Mouse (Mus musculus) hindbrain, embryonic 12.5 days (tissue): ENCODE results near the gene Olfr371. TPM values are rescaled to one million over a fixed set of nuclear protein-coding genes. Genes with fewer than 3 reads are reported as not detected.

Source experiments
- ATAC-seq: fragments of 200-750 bp; cut with Nextera tagmentation; 2 replicates; pipeline ENCODE4 v1.8.0; 2017; ENCODE audit warnings: moderate TSS enrichment; ENCODE audit not compliant: low FRiP score
- H3K27ac ChIP-seq: fragments of 300-500 bp; sonication (generic); 2 replicates; pipeline ENCODE4 v1.5.1; 2016; ENCODE audit warnings: mild to moderate bottlenecking
- H3K27me3 ChIP-seq: fragments of 300-500 bp; sonication (generic); 2 replicates; pipeline ENCODE4 v1.6.1; 2016; ENCODE audit warnings: mild to moderate bottlenecking
- H3K36me3 ChIP-seq: fragments of 300-500 bp; sonication (generic); 2 replicates; pipeline ENCODE4 v1.6.1; 2016; ENCODE audit warnings: mild to moderate bottlenecking
- H3K4me1 ChIP-seq: fragments of 300-500 bp; sonication (generic); 2 replicates; pipeline ENCODE4 v1.6.1; 2016
- H3K4me2 ChIP-seq: fragments of 300-500 bp; sonication (generic); replicated peaks from 2 replicates; pipeline ENCODE4 v1.6.1; 2016; ENCODE audit warnings: mild to moderate bottlenecking
- H3K4me3 ChIP-seq: fragments of 300-500 bp; sonication (generic); 2 replicates; pipeline ENCODE4 v1.5.1; 2016; ENCODE audit warnings: mild to moderate bottlenecking
- H3K9ac ChIP-seq: fragments of 300-500 bp; sonication (generic); 2 replicates; pipeline ENCODE4 v1.6.1; 2016; ENCODE audit warnings: mild to moderate bottlenecking, moderate library complexity
- H3K9me3 ChIP-seq: fragments of 300-500 bp; sonication (generic); replicated peaks from 2 replicates; pipeline ENCODE4 v1.6.1; 2016; ENCODE audit warnings: mild to moderate bottlenecking
- WGBS: fragments of 180-500 bp; shearing (Covaris S2); methylation state at CpG from one replicate; pipeline ENCODE4 v1.1.7; 2016; 5-methylcytosine and 5-hydroxymethylcytosine counted together
- polyA plus RNA-seq: library from polyadenylated mRNA; unstranded; fragments of >200 nt; fragmentation: Nextera tagmentation; extraction: Ambion mirVana; gene quantifications from 2 replicates; pipeline ENCODE4 v1.2.1, GENCODE M21; 2016

Olfr371 gene
- polyA plus RNA-seq = not detected in 2 replicates

DNA sequence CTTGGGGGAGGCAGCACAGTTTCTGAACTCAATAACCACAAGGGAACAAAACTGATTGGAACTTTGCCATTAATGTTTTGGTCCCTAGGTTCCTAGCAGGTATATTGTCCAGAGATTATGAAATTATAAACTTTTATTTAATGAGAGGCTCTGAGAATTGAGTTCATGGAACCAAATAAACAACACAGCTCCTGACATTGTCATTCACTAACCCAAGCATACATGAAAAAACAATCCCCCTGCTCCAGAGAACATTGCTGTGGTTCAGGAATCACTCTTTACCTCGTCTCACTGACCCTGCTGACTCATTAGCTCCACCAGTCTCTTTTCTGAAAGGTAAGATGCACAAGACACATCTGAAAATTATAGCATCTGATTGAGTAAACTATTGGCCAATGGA is at the start of gene Olfr371:
Olfr371 (plus strand) TSS at position 301 of the 400 bp plus-strand sequence.
- Histone ChIP-seq H3K27me3 (no peaks in the 10 kb centered on the region), H3K36me3 (no peaks in the 10 kb centered on the region), H3K4me1 (no peaks in the 10 kb centered on the region), H3K9ac (no peak within 1 kb of the TSS), H3K9me3 (no peaks in the 10 kb centered on the region), H3K4me2 (no peak within 1 kb of the TSS), H3K27ac (no peak within 1 kb of the TSS), H3K4me3 (no peak within 1 kb of the TSS)
- WGBS = 35% methylated on average over 1 of the region's 1 CpGs
- no peak for ATAC-seq

DNA sequence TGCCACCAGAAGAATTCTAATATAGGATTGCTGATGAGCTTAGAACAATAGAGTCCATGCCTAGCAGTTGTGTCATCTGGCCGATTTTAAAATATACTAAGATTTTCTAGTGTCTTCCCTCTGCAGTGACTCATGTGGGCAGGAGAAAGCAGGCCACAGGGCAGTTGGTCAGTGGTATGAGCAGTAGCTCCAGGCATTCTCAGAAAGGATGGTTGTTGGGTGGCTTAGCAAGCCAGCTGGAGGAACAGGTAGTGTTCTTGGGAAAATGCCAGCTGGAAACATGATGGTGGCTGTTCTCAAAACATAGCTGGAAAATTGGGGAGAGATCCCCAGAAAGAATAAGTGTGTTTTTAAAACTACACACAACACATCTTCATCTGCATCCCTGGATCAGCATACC is 33.4 kb upstream of the Olfr371 start:
- no peaks in the 10 kb centered on the region for H3K27me3 ChIP-seq
- no peak overlapping the region for H3K4me3 ChIP-seq
- WGBS = 71% methylated on average over 1 of the region's 1 CpGs
- H3K27ac ChIP-seq = no peak overlapping the region
- no peak overlapping the region for H3K4me2 ChIP-seq
- no peak overlapping the region for H3K9ac ChIP-seq
- 0 out of 2 replicates have a peak, but pooled peaks cover 6% of the 10 kb centered on the region for H3K9me3 ChIP-seq
- H3K36me3 ChIP-seq = no peaks in the 10 kb centered on the region
- no peak for ATAC-seq
- H3K4me1 ChIP-seq = no peaks in the 10 kb centered on the region

DNA sequence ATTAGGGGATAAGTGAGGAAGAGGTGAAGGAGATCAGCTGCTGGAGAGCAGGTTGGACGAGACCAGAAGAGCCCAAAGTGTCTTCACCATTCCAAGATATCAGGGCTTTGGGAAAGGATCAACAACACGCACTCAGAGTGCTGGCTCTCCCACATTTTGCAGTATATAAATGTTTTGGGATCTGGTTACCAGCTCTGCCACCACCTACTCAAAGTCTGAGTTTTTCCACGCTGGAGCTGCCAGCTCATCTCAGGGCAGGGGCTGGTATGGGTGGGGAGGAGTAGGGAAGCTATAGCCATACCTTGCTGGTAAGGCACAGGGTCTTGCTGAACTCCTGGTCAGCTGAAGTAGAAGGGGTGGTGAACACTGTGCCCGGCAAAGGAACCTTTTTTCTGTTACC is 5.6 kb upstream of the Olfr371 start:
- Histone ChIP-seq H3K27ac (no peak overlapping the region), H3K9ac (no peak overlapping the region), H3K27me3 (no peaks in the 10 kb centered on the region), H3K4me2 (no peak overlapping the region), H3K4me3 (no peak overlapping the region), H3K9me3 (no peaks in the 10 kb centered on the region), H3K36me3 (no peaks in the 10 kb centered on the region), H3K4me1 (no peaks in the 10 kb centered on the region)
- 79% methylated on average over 4 of the region's 4 CpGs for WGBS
- no peak for ATAC-seq

DNA sequence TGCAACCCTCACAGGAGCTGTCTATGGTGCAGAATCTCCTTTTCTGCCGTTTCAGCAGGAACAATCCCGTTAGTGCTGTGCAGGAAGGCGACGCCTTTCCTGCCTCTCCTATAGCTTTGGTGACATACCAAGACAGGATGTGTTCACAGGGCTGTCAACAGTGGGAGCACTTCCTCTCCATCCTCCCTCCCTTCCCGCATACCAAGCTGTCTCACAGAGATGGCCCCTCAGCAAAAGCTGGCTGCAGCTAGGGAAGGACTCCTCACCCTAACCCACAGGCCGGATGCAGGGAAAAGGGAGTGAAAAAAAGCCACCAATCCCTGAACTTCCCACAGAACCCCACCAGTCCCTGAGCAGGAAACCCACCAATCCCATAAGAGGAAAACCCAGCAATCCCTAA is 4.8 kb upstream of the Olfr371 start:
- Histone ChIP-seq H3K27me3 (no peaks in the 10 kb centered on the region), H3K4me2 (no peak overlapping the region), H3K9me3 (no peaks in the 10 kb centered on the region), H3K36me3 (no peaks in the 10 kb centered on the region), H3K27ac (no peak overlapping the region), H3K4me1 (no peaks in the 10 kb centered on the region), H3K9ac (no peak overlapping the region), H3K4me3 (no peak overlapping the region)
- ATAC-seq = no peak
- WGBS = 51% methylated on average over 6 of the region's 6 CpGs

DNA sequence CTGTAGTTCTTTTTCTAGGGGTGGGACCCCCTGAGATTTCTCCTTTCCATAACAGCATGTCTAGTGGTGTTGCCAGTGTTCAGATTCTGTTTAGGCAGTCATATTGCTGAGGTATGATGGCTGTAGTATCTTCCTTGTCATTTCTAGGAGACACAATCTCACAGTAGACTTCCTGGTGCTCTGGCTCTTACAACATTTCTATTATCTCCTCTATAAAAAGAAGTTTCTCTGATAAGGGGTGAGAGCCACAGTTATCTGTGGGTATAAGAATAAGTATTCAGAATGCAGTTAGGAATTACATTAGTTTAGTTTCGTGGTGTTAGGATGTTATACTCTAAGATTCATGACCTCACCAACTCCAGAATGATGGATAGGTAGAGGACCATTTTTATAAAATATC is 1.5 kb downstream of the Olfr371 start:
- H3K4me1 ChIP-seq = no peaks in the 10 kb centered on the region
- WGBS = 76% methylated on average over 1 of the region's 1 CpGs
- no peaks in the 10 kb centered on the region for H3K9me3 ChIP-seq

More for the DNA sequence above, 1.5 kb downstream of the Olfr371 start:
- Histone ChIP-seq H3K4me3 (no peak overlapping the region), H3K4me2 (no peak overlapping the region), H3K36me3 (no peaks in the 10 kb centered on the region), H3K27me3 (no peaks in the 10 kb centered on the region), H3K27ac (no peak overlapping the region), H3K9ac (no peak overlapping the region)
- no peak for ATAC-seq

Other genes starting within 250 kb of the Olfr371 start
- 6.0 and 7.5 TPM in 2 replicates for gene Junb, start 247.3 kb upstream of the Olfr371 start, polyA plus RNA-seq
- gene Hook2, start 235.4 kb upstream of the Olfr371 start, polyA plus RNA-seq = 16.3 and 18.7 TPM in 2 replicates
- gene Best2, start 211.5 kb upstream of the Olfr371 start, polyA plus RNA-seq = not detected in 2 replicates
- 127 and 128 TPM in 2 replicates for gene Asna1, start 200.7 kb upstream of the Olfr371 start, polyA plus RNA-seq
- gene Trir, start 199.2 kb upstream of the Olfr371 start, polyA plus RNA-seq = 162 and 174 TPM in 2 replicates
- gene Tnpo2, start 189.1 kb upstream of the Olfr371 start, polyA plus RNA-seq = 41.3 and 41.9 TPM in 2 replicates
- 42.4 and 43.6 TPM in 2 replicates for gene Fbxw9, start 165.9 kb upstream of the Olfr371 start, polyA plus RNA-seq
- 0.85 and 1.2 TPM in 2 replicates for gene Gm5741, start 158.0 kb upstream of the Olfr371 start, polyA plus RNA-seq
- 69.2 and 76.9 TPM in 2 replicates for gene Dhps, start 154.2 kb upstream of the Olfr371 start, polyA plus RNA-seq
- gene Wdr83os, start 145.2 kb upstream of the Olfr371 start, polyA plus RNA-seq = 93.6 and 108 TPM in 2 replicates
- 46.0 and 48.4 TPM in 2 replicates for gene Wdr83, start 144.7 kb upstream of the Olfr371 start, polyA plus RNA-seq
- gene Man2b1, start 142.7 kb upstream of the Olfr371 start, polyA plus RNA-seq = 19.7 and 22.4 TPM in 2 replicates
- gene Zfp791, start 102.9 kb upstream of the Olfr371 start, polyA plus RNA-seq = 1.7 and 2.7 TPM in 2 replicates
- gene Cks1brt, start 74.1 kb upstream of the Olfr371 start, polyA plus RNA-seq = 0.09 TPM in 1 of 2 replicates, not detected in the other
- 82.1 and 86.0 TPM in 2 replicates for gene Orc6, start 73.6 kb downstream of the Olfr371 start, polyA plus RNA-seq
- 168 and 179 TPM in 2 replicates for gene Vps35, start 73.8 kb downstream of the Olfr371 start, polyA plus RNA-seq
- gene Mylk3, start 160.4 kb downstream of the Olfr371 start, polyA plus RNA-seq = 1.9 and 2.1 TPM in 2 replicates
- 42.8 and 46.6 TPM in 2 replicates for gene 4921524J17Rik, start 206.8 kb downstream of the Olfr371 start, polyA plus RNA-seq